Mouse (Mus musculus): ENCODE results near the gene Pih1d1.

DNA sequence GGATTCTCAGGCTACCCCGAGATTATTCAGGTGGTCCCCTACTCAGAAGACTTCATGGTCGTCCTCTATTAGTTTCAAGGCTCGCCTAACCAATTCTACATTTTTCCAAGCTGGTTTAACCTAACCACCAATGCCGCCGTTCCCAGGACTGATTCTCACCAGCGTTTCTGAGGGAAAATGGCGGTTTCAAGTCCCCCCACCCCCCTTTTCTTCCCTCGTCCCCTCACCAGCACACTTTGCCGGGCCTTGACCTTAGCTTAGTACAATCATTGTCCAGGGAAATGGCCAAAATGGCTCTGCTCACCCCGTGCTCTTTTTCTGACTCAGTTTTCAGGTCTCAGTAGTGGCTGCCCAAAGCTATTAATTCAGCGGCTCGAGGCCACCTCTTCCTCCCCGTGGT lies 21.3 kb downstream of the Pih1d1 start:
- TF ChIP-seq EP300 (IDR thresholded peaks at IDR 0.05; ENCODE audit: low read depth) = no peak
- no peak for TF ChIP-seq CTCF (IDR thresholded peaks at IDR 0.05; ENCODE audit: low read depth)
